21 mouse cellular contexts compared by ENCODE assay signal in the genomic region with DNA sequence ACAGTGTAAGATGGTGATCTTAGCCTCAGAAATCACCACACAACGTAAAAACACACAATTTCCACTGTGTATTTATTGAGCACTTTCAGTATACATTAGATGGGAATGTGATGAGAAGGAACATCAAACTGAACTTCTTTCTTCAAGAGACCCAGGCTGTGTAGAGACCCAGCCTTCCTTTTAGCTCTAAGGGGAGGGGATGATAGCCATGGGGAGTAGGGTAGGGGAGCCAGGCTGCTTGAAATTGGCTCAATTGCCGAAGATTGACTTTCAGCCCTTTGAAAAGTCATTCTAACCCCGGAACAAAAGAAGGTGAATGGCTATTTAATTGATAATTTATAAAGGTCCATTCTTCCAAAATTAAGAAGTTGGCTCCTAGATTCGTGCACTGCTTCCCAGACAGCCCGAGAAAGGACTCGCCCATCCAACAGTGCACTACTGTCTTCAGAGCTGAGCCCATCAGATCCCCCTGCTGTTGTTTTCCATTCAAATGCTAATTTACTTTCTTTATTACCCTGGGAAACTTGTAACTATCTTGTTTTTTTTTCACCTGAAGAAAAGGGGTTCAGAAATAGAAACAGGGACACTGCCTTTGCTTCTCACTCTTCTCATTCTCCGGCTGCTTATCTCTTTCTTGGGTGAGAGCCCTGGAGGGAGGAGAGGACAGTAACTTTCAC. TPM values are rescaled to one million over a fixed set of nuclear protein-coding genes. Genes with fewer than 3 reads are reported as not detected.
DNase-seq lines count a peak whose midpoint lies in the region; ATAC-seq lines count a peak whose summit lies in the region.
"Had no signal": no experiment of that assay in that cellular context is flagged by ENCODE, and none has a peak within 500 bp of the region (broad histone marks: within the 10 kb centered on the region; RNA-seq: fewer than 3 reads in every experiment).

No protein-coding gene starts in this region.

- H3K36me3 ChIP-seq in midbrain, embryonic 12.5 days: no peaks in the 10 kb centered on the region
- no peaks in the 10 kb centered on the region for H3K36me3 ChIP-seq in midbrain, embryonic 11.5 days (ENCODE audit: control insufficient read depth, insufficient read depth, low read length)
- H3K36me3 ChIP-seq in hindbrain, embryonic 12.5 days: no peaks in the 10 kb centered on the region
- no peaks in the 10 kb centered on the region for H3K36me3 ChIP-seq in neural tube, embryonic 13.5 days
- H3K36me3 ChIP-seq: embryonic facial prominence, embryonic 13.5 days; limb, embryonic 15.5 days; liver, embryonic 15.5 days had no signal

- H3K4me3 ChIP-seq in midbrain, embryonic 12.5 days: no peak overlapping the region
- no peak overlapping the region for H3K4me3 ChIP-seq in midbrain, embryonic 11.5 days (ENCODE audit: low read depth, low read length)
- no peak overlapping the region for H3K4me3 ChIP-seq in hindbrain, embryonic 12.5 days
- no peak overlapping the region for H3K4me3 ChIP-seq in neural tube, embryonic 13.5 days
- H3K4me3 ChIP-seq: embryonic facial prominence, embryonic 13.5 days; heart, adult 2 months; limb, embryonic 15.5 days; liver, embryonic 15.5 days had no signal

- H3K9me3 ChIP-seq in midbrain, embryonic 12.5 days: no peaks in the 10 kb centered on the region
- no peaks in the 10 kb centered on the region; the same call in 1 of the 2 replicates for H3K9me3 ChIP-seq in midbrain, embryonic 11.5 days (ENCODE audit: control insufficient read depth, low read length)
- H3K9me3 ChIP-seq in hindbrain, embryonic 12.5 days (replicated peaks): no peaks in the 10 kb centered on the region; the same call in 1 of the 2 replicates
- no peaks in the 10 kb centered on the region for H3K9me3 ChIP-seq in neural tube, embryonic 13.5 days
- H3K9me3 ChIP-seq: embryonic facial prominence, embryonic 13.5 days; limb, embryonic 15.5 days; liver, embryonic 15.5 days had no signal

- no peak overlapping the region for H3K27ac ChIP-seq in midbrain, embryonic 12.5 days (replicated peaks)
- no peak overlapping the region for H3K27ac ChIP-seq in midbrain, embryonic 11.5 days (ENCODE audit: low read depth, low read length)
- no peak overlapping the region for H3K27ac ChIP-seq in hindbrain, embryonic 12.5 days
- H3K27ac ChIP-seq in neural tube, embryonic 13.5 days (replicated peaks): peak overlapping the region; percentile 64
- H3K27ac ChIP-seq: embryonic facial prominence, embryonic 13.5 days; heart, adult 2 months; limb, embryonic 15.5 days; liver, embryonic 15.5 days had no signal

- H3K4me2 ChIP-seq in midbrain, embryonic 12.5 days (replicated peaks): no peak overlapping the region
- no peak overlapping the region for H3K4me2 ChIP-seq in midbrain, embryonic 11.5 days
- no peak overlapping the region for H3K4me2 ChIP-seq in hindbrain, embryonic 12.5 days (replicated peaks)
- no peak overlapping the region for H3K4me2 ChIP-seq in neural tube, embryonic 13.5 days
- H3K4me2 ChIP-seq: embryonic facial prominence, embryonic 13.5 days; limb, embryonic 15.5 days; liver, embryonic 15.5 days had no signal

- WGBS in midbrain, embryonic 12.5 days: 22% methylated on average over 7 of the region's 7 CpGs
- WGBS in midbrain, embryonic 11.5 days: 29% methylated on average over 7 of the region's 7 CpGs
- WGBS in hindbrain, embryonic 12.5 days: 32% methylated on average over 7 of the region's 7 CpGs
- WGBS in neural tube, embryonic 13.5 days: 17% methylated on average over 7 of the region's 7 CpGs

- H3K4me1 ChIP-seq in midbrain, embryonic 12.5 days: peaks cover 13% of the 10 kb centered on the region
- H3K4me1 ChIP-seq in midbrain, embryonic 11.5 days (ENCODE audit: control insufficient read depth, insufficient read depth, low read length): no peaks in the 10 kb centered on the region
- H3K4me1 ChIP-seq in hindbrain, embryonic 12.5 days: peaks cover 9% of the 10 kb centered on the region
- peaks cover 7% of the 10 kb centered on the region; the same call in 1 of the 2 replicates for H3K4me1 ChIP-seq in neural tube, embryonic 13.5 days (replicated peaks)
- H3K4me1 ChIP-seq: liver, embryonic 15.5 days had no signal

- no peak overlapping the region for H3K9ac ChIP-seq in midbrain, embryonic 12.5 days (replicated peaks)
- H3K9ac ChIP-seq in midbrain, embryonic 11.5 days (ENCODE audit: low read length): no peak overlapping the region
- no peak overlapping the region for H3K9ac ChIP-seq in hindbrain, embryonic 12.5 days
- H3K9ac ChIP-seq in neural tube, embryonic 13.5 days: no peak overlapping the region
- H3K9ac ChIP-seq: embryonic facial prominence, embryonic 13.5 days; limb, embryonic 15.5 days; liver, embryonic 15.5 days had no signal

- 0 out of 2 replicates have a peak, but pooled peaks have one; percentile 52 for ATAC-seq in midbrain, embryonic 12.5 days (ENCODE audit: low FRiP score, low read depth)
- ATAC-seq in midbrain, embryonic 11.5 days (ENCODE audit: low FRiP score): no peak
- peak; percentile 74 for ATAC-seq in hindbrain, embryonic 12.5 days (ENCODE audit: low FRiP score)
- peak; percentile 89 for ATAC-seq in neural tube, embryonic 13.5 days (ENCODE audit: low read depth)
- ATAC-seq: activated CD4-positive, CD25-positive, alpha-beta regulatory T cell, adult 4 months; intestine, postnatal 0 days; Patski had no signal

- H3K27me3 ChIP-seq in midbrain, embryonic 12.5 days: peaks cover 18% of the 10 kb centered on the region; the same call in 1 of the 2 replicates
- no peaks in the 10 kb centered on the region for H3K27me3 ChIP-seq in midbrain, embryonic 11.5 days (ENCODE audit: control insufficient read depth, insufficient read depth, low read length)
- no peaks in the 10 kb centered on the region; the same call in 1 of the 2 replicates for H3K27me3 ChIP-seq in hindbrain, embryonic 12.5 days
- H3K27me3 ChIP-seq in neural tube, embryonic 13.5 days: no peaks in the 10 kb centered on the region
- H3K27me3 ChIP-seq: embryonic facial prominence, embryonic 13.5 days; limb, embryonic 15.5 days; liver, embryonic 15.5 days; Patski had no signal

- no peak for DNase-seq in midbrain, embryonic 11.5 days (ENCODE audit: low spot score, missing footprints)
- peak; percentile 18 for DNase-seq in Muller cell, postnatal 12 days (ENCODE audit: inconsistent ontology term)
- DNase-seq in kidney, postnatal 14 days: no peak
- DNase-seq in spleen, postnatal 10 days (ENCODE audit: low spot score in 2 of 2): no peak
- DNase-seq: adrenal gland, postnatal 14 days; cerebellum, adult 11 months; cerebellum, postnatal 14 days; gastrocnemius, postnatal 25 days; heart, adult 2 months; heart, postnatal 36 days; layer of hippocampus, postnatal 36 days; right cerebral cortex, adult 18-20 months had no signal

RNA-seq across cellular contexts. Expression of a gene that starts 7.4 kb away (rescaled TPM):
- 2.1 and 3.0 TPM in 2 replicates for polyA plus RNA-seq in midbrain, embryonic 12.5 days (2016; fragmentation: Nextera tagmentation; extraction: Ambion mirVana)
- polyA plus RNA-seq in midbrain, embryonic 11.5 days (2014; fragmentation: Nextera tagmentation; extraction: Ambion mirVana): 1.6 and 2.1 TPM in 2 replicates
- 3.2 and 4.3 TPM in 2 replicates for polyA plus RNA-seq in hindbrain, embryonic 12.5 days (2016; fragmentation: Nextera tagmentation; extraction: Ambion mirVana)
- polyA plus RNA-seq in neural tube, embryonic 13.5 days (2015; fragmentation: Nextera tagmentation; extraction: Ambion mirVana): 3.0 and 3.3 TPM in 2 replicates
- polyA plus RNA-seq: activated CD4-positive, CD25-positive, alpha-beta regulatory T cell, adult 4 months had no signal

RNA-seq across cellular contexts. Expression of a gene that starts 43.3 kb away (rescaled TPM):
- 1.9 and 2.0 TPM in 2 replicates for polyA plus RNA-seq in midbrain, embryonic 12.5 days (2016; fragmentation: Nextera tagmentation; extraction: Ambion mirVana)
- 0.82 and 1.1 TPM in 2 replicates for polyA plus RNA-seq in midbrain, embryonic 11.5 days (2014; fragmentation: Nextera tagmentation; extraction: Ambion mirVana)
- 5.3 and 6.1 TPM in 2 replicates for polyA plus RNA-seq in hindbrain, embryonic 12.5 days (2016; fragmentation: Nextera tagmentation; extraction: Ambion mirVana)
- 6.8 and 7.7 TPM in 2 replicates for polyA plus RNA-seq in neural tube, embryonic 13.5 days (2015; fragmentation: Nextera tagmentation; extraction: Ambion mirVana)
